Mouse (Mus musculus): ENCODE measurements around the gene 2010111I01Rik. TPM values are rescaled to one million over a fixed set of nuclear protein-coding genes. Genes with fewer than 3 reads are reported as not detected.

The 2010111I01Rik gene
- polyA plus RNA-seq, 1 experiment, result 26.6 TPM

- Histone ChIP-seq H3K4me3 (ENCODE audit: control insufficient read depth, low read depth, low read length) (no peak overlapping the region), H3K4me1 (ENCODE audit: control insufficient read depth, insufficient read depth, low read length) (no peaks in the 10 kb centered on the region), H3K27me3 (ENCODE audit: control insufficient read depth, insufficient read depth, low read length) (no peaks in the 10 kb centered on the region), H3K27ac (ENCODE audit: control insufficient read depth, insufficient read depth, low read depth, low read length) (no peak overlapping the region), H3K36me3 (ENCODE audit: control insufficient read depth, insufficient read depth, low read length) (no peaks in the 10 kb centered on the region)
- no peak for TF ChIP-seq CTCF (IDR thresholded peaks at IDR 0.05; ENCODE audit: control insufficient read depth, insufficient read depth, insufficient replicate concordance, low read depth, low read length)
- no peak for TF ChIP-seq POLR2A (IDR thresholded peaks at IDR 0.05; ENCODE audit: control insufficient read depth, low read depth, low read length)
Observed at GRCm38 (mm10) chr13:63249741-63250431, 285.2 kb downstream of the 2010111I01Rik start.

GRCm38 (mm10) chr13:63250441-63250980 is 285.8 kb downstream of the 2010111I01Rik start:
- Histone ChIP-seq H3K4me1 (ENCODE audit: control insufficient read depth, insufficient read depth, low read length) (peaks cover under 1% of the 10 kb centered on the region), H3K27me3 (ENCODE audit: control insufficient read depth, insufficient read depth, low read length) (no peaks in the 10 kb centered on the region), H3K36me3 (ENCODE audit: control insufficient read depth, insufficient read depth, low read length) (no peaks in the 10 kb centered on the region), H3K27ac (ENCODE audit: control insufficient read depth, insufficient read depth, low read depth, low read length) (no peak overlapping the region), H3K4me3 (ENCODE audit: control insufficient read depth, low read depth, low read length) (no peak overlapping the region)
- TF ChIP-seq CTCF (IDR thresholded peaks at IDR 0.05; ENCODE audit: control insufficient read depth, insufficient read depth, insufficient replicate concordance, low read depth, low read length) (no peak), POLR2A (IDR thresholded peaks at IDR 0.05; ENCODE audit: control insufficient read depth, low read depth, low read length) (no peak)

DNA sequence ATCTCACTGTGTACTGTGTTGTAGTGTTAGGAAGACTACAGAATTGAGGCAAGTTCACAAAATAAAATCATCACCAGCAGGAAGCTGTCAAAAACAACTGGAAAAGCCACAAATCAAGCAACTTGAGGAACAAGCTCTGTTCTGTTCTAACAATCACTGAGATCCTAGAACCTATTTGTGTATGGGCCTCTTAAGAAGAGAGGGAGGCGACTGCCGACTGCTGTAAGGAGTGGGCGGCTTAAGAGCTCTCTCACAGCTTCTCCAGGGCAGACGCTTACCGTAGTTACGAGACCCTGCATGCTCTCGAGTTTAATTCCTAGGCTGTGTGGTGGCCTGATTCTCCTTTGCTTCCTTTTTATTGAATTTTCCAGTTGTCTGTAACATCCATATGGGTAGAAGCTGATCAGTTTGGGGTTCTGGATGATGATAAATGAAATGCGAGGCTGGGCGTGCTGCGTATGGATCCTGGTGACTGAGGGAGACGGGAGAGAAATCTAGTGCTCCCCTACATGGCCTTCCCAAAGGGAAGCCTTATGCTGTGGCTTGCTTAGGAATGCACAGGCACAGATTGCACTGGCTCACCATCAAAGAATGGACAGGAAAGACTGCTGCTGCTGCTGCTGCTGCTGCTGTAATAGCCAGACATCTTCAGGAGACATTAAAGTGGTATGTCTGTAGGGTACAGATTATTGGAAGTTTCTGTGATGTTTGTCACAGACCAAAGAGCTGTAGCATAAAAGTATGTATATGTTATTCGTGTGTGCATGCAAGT is 286.6 kb downstream of the 2010111I01Rik start:
- no peaks in the 10 kb centered on the region for H3K36me3 ChIP-seq (ENCODE audit: control insufficient read depth, insufficient read depth, low read length)
- TF ChIP-seq CTCF (IDR thresholded peaks at IDR 0.05; ENCODE audit: control insufficient read depth, insufficient read depth, insufficient replicate concordance, low read depth, low read length), result no peak
- TF ChIP-seq POLR2A (IDR thresholded peaks at IDR 0.05; ENCODE audit: control insufficient read depth, low read depth, low read length), result no peak
- peaks cover 5% of the 10 kb centered on the region for H3K4me1 ChIP-seq (ENCODE audit: control insufficient read depth, insufficient read depth, low read length)
- no peaks in the 10 kb centered on the region for H3K27me3 ChIP-seq (ENCODE audit: control insufficient read depth, insufficient read depth, low read length)
- no peak overlapping the region for H3K4me3 ChIP-seq (ENCODE audit: control insufficient read depth, low read depth, low read length)
- H3K27ac ChIP-seq (ENCODE audit: control insufficient read depth, insufficient read depth, low read depth, low read length), result no peak overlapping the region

- TF ChIP-seq CTCF (IDR thresholded peaks at IDR 0.05; ENCODE audit: control insufficient read depth, insufficient read depth, insufficient replicate concordance, low read depth, low read length) (no peak), POLR2A (IDR thresholded peaks at IDR 0.05; ENCODE audit: control insufficient read depth, low read depth, low read length) (no peak)
- H3K27me3 ChIP-seq (ENCODE audit: control insufficient read depth, insufficient read depth, low read length), result no peaks in the 10 kb centered on the region
- no peak overlapping the region for H3K4me3 ChIP-seq (ENCODE audit: control insufficient read depth, low read depth, low read length)
- no peaks in the 10 kb centered on the region for H3K36me3 ChIP-seq (ENCODE audit: control insufficient read depth, insufficient read depth, low read length)
- H3K27ac ChIP-seq (ENCODE audit: control insufficient read depth, insufficient read depth, low read depth, low read length), result no peak overlapping the region
- H3K4me1 ChIP-seq (ENCODE audit: control insufficient read depth, insufficient read depth, low read length), result peaks cover 5% of the 10 kb centered on the region
Observed at GRCm38 (mm10) chr13:63252295-63253010, 287.8 kb downstream of the 2010111I01Rik start.

DNA sequence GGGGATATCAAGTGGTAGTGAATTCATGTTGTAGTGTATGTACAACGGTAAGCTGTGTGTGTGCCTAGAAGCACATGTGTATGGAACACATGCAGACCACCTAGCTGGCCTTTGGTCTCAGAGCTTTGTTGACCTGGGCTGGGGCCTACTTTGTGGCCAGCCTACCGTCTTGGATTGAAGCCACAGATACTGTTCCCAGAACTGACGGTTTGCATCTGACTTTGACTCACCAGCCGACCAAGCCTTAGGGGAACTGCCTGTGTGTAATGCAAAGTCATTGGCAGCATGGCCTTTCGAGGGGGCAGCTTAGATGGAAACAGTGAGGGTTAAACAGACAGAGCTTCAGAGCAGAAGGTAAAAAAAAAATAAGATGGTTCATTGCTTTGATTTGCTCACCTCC is 288.5 kb downstream of the 2010111I01Rik start:
- Histone ChIP-seq H3K4me1 (ENCODE audit: control insufficient read depth, insufficient read depth, low read length) (peaks cover 5% of the 10 kb centered on the region), H3K27me3 (ENCODE audit: control insufficient read depth, insufficient read depth, low read length) (no peaks in the 10 kb centered on the region), H3K36me3 (ENCODE audit: control insufficient read depth, insufficient read depth, low read length) (no peaks in the 10 kb centered on the region), H3K4me3 (ENCODE audit: control insufficient read depth, low read depth, low read length) (no peak overlapping the region), H3K27ac (ENCODE audit: control insufficient read depth, insufficient read depth, low read depth, low read length) (no peak overlapping the region)
- TF ChIP-seq CTCF (IDR thresholded peaks at IDR 0.05; ENCODE audit: control insufficient read depth, insufficient read depth, insufficient replicate concordance, low read depth, low read length) (no peak), POLR2A (IDR thresholded peaks at IDR 0.05; ENCODE audit: control insufficient read depth, low read depth, low read length) (no peak)

DNA sequence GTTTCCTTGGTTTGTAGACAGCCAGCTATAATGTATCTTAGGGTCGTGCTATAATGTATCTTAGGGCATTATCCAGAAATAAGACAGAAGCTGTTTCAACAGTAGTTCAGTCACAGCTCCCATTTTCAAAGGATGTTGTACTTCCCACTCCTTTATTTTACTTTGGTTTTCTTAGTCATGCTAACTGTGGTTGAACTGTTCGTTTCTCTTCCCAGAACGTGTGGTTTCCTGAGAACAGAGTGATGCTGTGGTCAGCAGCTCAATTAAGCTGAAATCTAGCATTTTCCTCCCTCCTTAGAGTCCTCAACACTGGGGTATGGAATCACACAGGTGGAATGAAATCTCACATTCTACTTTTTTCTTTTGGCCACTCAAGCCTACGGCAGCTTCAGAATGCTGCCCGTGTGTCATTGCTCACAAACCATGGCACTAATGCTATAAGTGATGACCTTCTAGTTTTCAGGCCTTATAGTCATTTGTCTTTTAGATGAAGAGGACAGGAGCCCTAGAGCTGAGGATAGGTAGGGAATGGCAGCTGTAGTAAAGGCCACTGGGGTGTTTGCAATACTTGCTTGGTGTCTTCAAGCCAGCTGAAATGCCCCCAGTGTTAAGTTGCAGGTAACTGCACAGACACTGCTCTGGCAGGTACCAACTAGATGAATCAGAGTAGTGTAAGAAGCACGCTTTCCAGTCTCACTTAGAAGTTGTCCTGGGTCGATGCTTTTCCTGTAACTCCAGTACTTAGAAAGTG is 289.4 kb downstream of the 2010111I01Rik start:
- H3K36me3 ChIP-seq (ENCODE audit: control insufficient read depth, insufficient read depth, low read length), result no peaks in the 10 kb centered on the region
- peaks cover 5% of the 10 kb centered on the region for H3K4me1 ChIP-seq (ENCODE audit: control insufficient read depth, insufficient read depth, low read length)
- H3K4me3 ChIP-seq (ENCODE audit: control insufficient read depth, low read depth, low read length), result no peak overlapping the region
- no peak overlapping the region for H3K27ac ChIP-seq (ENCODE audit: control insufficient read depth, insufficient read depth, low read depth, low read length)
- TF ChIP-seq CTCF (IDR thresholded peaks at IDR 0.05; ENCODE audit: control insufficient read depth, insufficient read depth, insufficient replicate concordance, low read depth, low read length) (no peak), POLR2A (IDR thresholded peaks at IDR 0.05; ENCODE audit: control insufficient read depth, low read depth, low read length) (no peak)
- H3K27me3 ChIP-seq (ENCODE audit: control insufficient read depth, insufficient read depth, low read length), result no peaks in the 10 kb centered on the region
